Mouse (Mus musculus): Measurements from ENCODE around the gene Sipa1l3.

DNA sequence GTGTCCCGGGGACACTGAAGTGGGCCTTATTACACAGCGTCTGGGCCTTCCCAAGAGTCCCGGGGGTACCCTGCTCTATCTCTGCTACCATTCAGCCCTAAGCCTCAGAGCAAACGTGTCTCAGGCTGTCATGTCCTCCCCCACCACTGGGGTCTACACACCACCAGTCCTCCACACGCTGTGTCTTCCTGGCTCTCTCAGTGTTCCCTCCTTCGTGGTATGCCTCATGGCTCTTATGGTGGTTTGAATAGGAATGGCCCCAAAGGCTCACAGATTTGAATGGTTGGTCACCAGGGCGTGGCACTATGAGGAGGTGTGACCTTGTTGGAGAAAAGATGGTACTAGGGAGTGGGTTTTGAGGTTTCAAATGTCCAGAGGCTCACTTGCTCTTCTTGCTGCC is 43.4 kb downstream of the Sipa1l3 start:
- no peak for TF ChIP-seq CTCF (IDR thresholded peaks at IDR 0.05; ENCODE audit: extremely low read depth, insufficient read depth, low read length)
- no peak for TF ChIP-seq POLR2A (IDR thresholded peaks at IDR 0.05; ENCODE audit: extremely low read depth, insufficient read depth, low read length)

Data from cortical plate, adult 2 months (tissue).